Mouse (Mus musculus) megakaryocyte, embryonic 14.5 days (primary cell): ENCODE results near the gene Gpr31b. TPM values are rescaled to one million over a fixed set of nuclear protein-coding genes. Genes with fewer than 3 reads are reported as not detected.
"Not testable (repeated sequence)": the region's sequence is repeated elsewhere in the genome, so short reads cannot be mapped to it uniquely, and the experiment has no call there.

Source experiments
- H3K27me3 ChIP-seq: replicated peaks from 2 replicates; pipeline ENCODE3; 2012; ENCODE audit warnings: inconsistent platforms
- H3K36me3 ChIP-seq: replicated peaks from 2 replicates; pipeline ENCODE3; 2012; ENCODE audit warnings: low read length, inconsistent platforms, mixed read lengths
- H3K4me1 ChIP-seq: 2 replicates; pipeline ENCODE4 v1.6.1; 2012; ENCODE audit warnings: inconsistent platforms
- H3K4me3 ChIP-seq: replicated peaks from 2 replicates; pipeline ENCODE3; 2012; ENCODE audit warnings: moderate library complexity, mild to moderate bottlenecking, inconsistent platforms
- H3K9me3 ChIP-seq: 2 replicates; pipeline ENCODE4 v1.6.1; 2012; ENCODE audit warnings: inconsistent platforms
- FLI1 ChIP-seq: IDR thresholded peaks from 2 replicates; pipeline ENCODE4 v1.6.1; 2012; ENCODE audit warnings: low read length, inconsistent platforms, mixed read lengths
- GATA1 ChIP-seq: IDR thresholded peaks from 3 replicates; pipeline ENCODE4 v1.6.1; 2012; ENCODE audit warnings: mixed read lengths, low read length, inconsistent platforms, borderline replicate concordance
- polyA plus RNA-seq: library from polyadenylated mRNA; stranded (reverse); fragments of >175 nt; gene quantifications from 2 replicates; pipeline ENCODE4 v1.2.3, GENCODE M21; 2012; ENCODE audit warnings: low replicate concordance; ENCODE audit not compliant: insufficient read depth

Gpr31b gene
- polyA plus RNA-seq, 1 experiment = not detected

DNA sequence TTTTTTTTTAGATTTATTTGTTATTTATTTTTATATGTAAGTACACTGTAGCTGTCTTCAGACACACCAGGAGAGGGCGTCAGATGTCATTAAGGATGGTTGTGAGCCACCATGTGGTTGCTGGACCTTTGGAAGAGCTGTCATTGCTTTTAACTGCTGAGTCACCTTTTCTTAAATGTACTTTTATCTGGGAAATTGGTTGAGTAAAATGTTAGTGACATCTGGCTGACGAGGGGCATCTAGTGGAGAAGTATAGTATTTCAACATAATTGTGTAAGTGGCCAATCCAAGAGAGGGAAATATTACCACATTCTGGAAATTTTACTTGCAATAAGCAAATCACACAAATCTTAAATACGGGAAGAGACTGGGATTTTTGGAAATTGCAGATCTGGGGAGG is 42.2 kb downstream of the Gpr31b start:
- no peak overlapping the region for H3K4me3 ChIP-seq

GRCm38 (mm10) chr17:13008528-13008927 is 43.6 kb downstream of the Gpr31b start:
- no peaks in the 10 kb centered on the region for H3K9me3 ChIP-seq
- H3K4me3 ChIP-seq = peak overlapping the region; percentile 100
- H3K4me1 ChIP-seq = peaks cover 25% of the 10 kb centered on the region
- H3K36me3 ChIP-seq = peaks cover 28% of the 10 kb centered on the region
- no peak for TF ChIP-seq FLI1
- TF ChIP-seq GATA1 = no peak
- no peaks in the 10 kb centered on the region for H3K27me3 ChIP-seq

More for the DNA sequence above, 42.2 kb downstream of the Gpr31b start:
- peaks cover 41% of the 10 kb centered on the region for H3K36me3 ChIP-seq
- H3K4me1 ChIP-seq = peaks cover 22% of the 10 kb centered on the region
- H3K9me3 ChIP-seq = no peaks in the 10 kb centered on the region
- no peak for TF ChIP-seq FLI1
- TF ChIP-seq GATA1 = no peak
- H3K27me3 ChIP-seq = no peaks in the 10 kb centered on the region

DNA sequence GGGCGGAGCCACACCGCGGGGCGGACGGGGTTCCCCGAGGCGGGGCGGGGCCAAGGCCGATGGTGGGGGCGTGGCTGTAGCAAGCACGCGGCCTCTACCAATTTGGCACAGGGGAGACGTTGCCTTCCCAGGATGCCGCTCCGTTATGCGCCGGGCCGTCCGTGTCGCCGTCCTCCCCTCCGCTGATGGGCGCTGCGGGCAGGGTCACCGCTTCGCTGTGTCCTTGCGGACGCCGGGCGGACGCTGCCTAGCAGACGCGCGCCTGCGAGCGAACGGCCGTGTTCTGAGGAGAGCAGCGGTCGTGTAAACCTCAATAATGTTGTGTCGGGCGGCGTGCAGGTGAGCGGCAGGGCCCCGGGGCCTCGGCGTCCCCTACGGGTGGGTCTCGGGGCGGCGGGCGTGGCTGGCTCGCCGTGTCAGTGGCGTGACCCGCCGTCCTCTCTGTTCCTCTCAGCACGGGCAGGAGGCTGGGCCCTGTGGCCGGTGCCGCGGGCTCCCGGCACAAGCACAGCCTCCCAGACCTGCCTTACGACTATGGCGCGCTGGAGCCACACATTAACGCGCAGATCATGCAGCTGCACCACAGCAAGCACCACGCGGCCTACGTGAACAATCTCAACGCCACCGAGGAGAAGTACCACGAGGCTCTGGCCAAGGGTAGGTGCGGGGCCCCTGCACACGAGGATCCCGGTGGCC is 44.2 kb downstream of the Gpr31b start:
- peaks cover 21% of the 10 kb centered on the region for H3K36me3 ChIP-seq
- no peaks in the 10 kb centered on the region for H3K27me3 ChIP-seq
- TF ChIP-seq FLI1 (no peak), GATA1 (no peak)
- peak overlapping the region; percentile 100 for H3K4me3 ChIP-seq
- H3K4me1 ChIP-seq = peaks cover 25% of the 10 kb centered on the region
- H3K9me3 ChIP-seq = no peaks in the 10 kb centered on the region

DNA sequence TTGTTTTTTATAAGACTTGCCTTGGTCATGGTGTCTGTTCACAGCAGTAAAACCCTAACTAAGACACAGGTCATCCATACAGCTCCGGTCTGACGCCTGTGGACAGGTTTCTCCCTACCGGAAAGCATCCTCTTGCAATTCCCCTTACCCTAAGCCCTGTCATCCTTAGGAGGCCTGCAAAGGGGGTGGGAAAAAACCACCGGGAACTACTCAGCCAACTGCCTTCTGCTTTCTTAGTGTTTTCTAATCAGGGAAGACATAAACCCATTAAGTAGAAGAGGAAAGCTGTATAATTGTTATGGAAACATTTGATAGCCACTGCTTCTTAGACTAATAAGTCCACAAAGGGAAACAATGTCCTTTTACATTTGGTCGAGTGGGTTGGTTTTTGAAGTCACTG is 45.1 kb downstream of the Gpr31b start:
- Histone ChIP-seq H3K9me3 (no peaks in the 10 kb centered on the region), H3K27me3 (no peaks in the 10 kb centered on the region), H3K4me3 (peak overlapping the region; percentile 100), H3K36me3 (peaks cover 13% of the 10 kb centered on the region), H3K4me1 (peaks cover 25% of the 10 kb centered on the region)
- TF ChIP-seq GATA1 (no peak), FLI1 (no peak)

GRCm38 (mm10) chr17:13006546-13006945 is 45.5 kb downstream of the Gpr31b start, which contains the start of gene Sod2:
TSS of gene Sod2 (plus strand) at chr17:13006846.
- Histone ChIP-seq H3K4me1 (peaks cover 25% of the 10 kb centered on the region), H3K36me3 (peaks cover 11% of the 10 kb centered on the region), H3K4me3 (peak within 1 kb of the TSS; percentile 100)
- H3K9me3 ChIP-seq, H3K27me3 ChIP-seq: not testable (repeated sequence)

DNA sequence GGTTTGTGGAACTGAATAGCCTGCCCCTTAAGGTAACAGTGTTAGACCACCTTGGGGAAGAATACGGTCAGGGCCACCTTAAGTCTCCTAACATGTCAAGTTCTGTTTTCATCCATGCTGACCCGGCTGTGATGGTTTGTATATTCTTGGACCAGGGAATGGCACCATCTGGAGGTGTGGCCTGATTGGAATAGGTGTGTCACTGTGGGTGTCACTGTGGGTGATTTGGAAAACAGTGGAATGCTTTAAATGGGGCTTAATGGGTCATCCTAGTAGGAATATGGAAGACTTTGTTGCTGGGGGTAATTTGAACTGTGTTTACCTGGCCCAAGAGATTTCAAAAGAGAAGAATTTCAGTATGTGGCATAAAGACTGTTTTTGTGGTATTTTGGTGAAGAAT is 47.7 kb downstream of the Gpr31b start:
- H3K36me3 ChIP-seq, H3K4me3 ChIP-seq, H3K9me3 ChIP-seq, H3K27me3 ChIP-seq: not testable (repeated sequence)
- peaks cover 20% of the 10 kb centered on the region for H3K4me1 ChIP-seq

DNA sequence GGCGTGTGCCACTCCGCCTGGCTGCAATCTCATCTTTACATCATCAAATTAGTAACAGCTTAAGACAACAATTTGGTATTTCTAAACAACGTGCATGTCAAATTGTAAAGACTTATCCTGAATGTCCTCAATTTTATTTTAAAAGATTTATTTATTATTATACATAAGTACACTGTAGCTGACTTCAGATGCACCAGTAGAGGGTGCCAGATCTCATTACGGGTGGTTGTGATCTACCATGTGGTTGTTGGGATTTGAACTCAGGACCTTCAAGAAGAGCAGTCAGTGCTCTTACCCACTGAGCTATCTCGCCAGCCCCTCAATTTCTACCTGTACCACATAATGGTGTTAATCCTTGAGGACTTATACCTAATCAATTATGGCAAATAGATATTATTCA is 49.9 kb downstream of the Gpr31b start:
- H3K4me1 ChIP-seq = peaks cover 19% of the 10 kb centered on the region
- not testable (repeated sequence) for H3K27me3 ChIP-seq, H3K4me3 ChIP-seq, H3K9me3 ChIP-seq, H3K36me3 ChIP-seq

Other genes starting within 250 kb of the Gpr31b start
- not detected in 2 replicates for gene Mas1, start 184.2 kb downstream of the Gpr31b start, polyA plus RNA-seq
- gene Mrgprh, start 176.3 kb downstream of the Gpr31b start, polyA plus RNA-seq = not detected in 2 replicates
- not detected in 2 replicates for gene Pnldc1, start 142.1 kb downstream of the Gpr31b start, polyA plus RNA-seq
- gene Tcp1, start 136.6 kb downstream of the Gpr31b start, polyA plus RNA-seq = 12.9 and 20.7 TPM in 2 replicates
- gene Mrpl18, start 136.0 kb downstream of the Gpr31b start, polyA plus RNA-seq = 21.3 and 86.7 TPM in 2 replicates
- gene Acat3, start 111.7 kb downstream of the Gpr31b start, polyA plus RNA-seq = not detected in 2 replicates
- gene Acat2, start 91.5 kb downstream of the Gpr31b start, polyA plus RNA-seq = 6.8 and 29.7 TPM in 2 replicates
- 5.3 and 15.9 TPM in 2 replicates for gene Wtap, start 58.1 kb downstream of the Gpr31b start, polyA plus RNA-seq
- gene Sod2, start 45.5 kb downstream of the Gpr31b start, polyA plus RNA-seq = 237 and 328 TPM in 2 replicates
- 0.56 TPM in 1 of 2 replicates, not detected in the other for gene Tcp10b, start 8.8 kb upstream of the Gpr31b start, polyA plus RNA-seq
- 0.55 TPM in 1 of 2 replicates, not detected in the other for gene Unc93a, start 79.5 kb upstream of the Gpr31b start, polyA plus RNA-seq
- not detected in 2 replicates for gene Smok2a, start 168.9 kb upstream of the Gpr31b start, polyA plus RNA-seq
- gene Smok2b, start 178.0 kb upstream of the Gpr31b start, polyA plus RNA-seq = not detected in 2 replicates